In genomic region chr19:33109941-33110371, GRCm38 (mm10) we compare ENCODE assay signal across 9 mouse cellular contexts.
DNase-seq lines count a peak whose midpoint lies in the region; ATAC-seq and TF ChIP-seq lines count a peak whose summit lies in the region.
"Had no signal": no experiment of that assay in that cellular context is flagged by ENCODE, and none has a peak within 500 bp of the region (broad histone marks: within the 10 kb centered on the region; RNA-seq: fewer than 3 reads in every experiment).

No protein-coding gene starts in this region.

- WGBS in midbrain, embryonic 11.5 days = 69% methylated on average over 6 of the region's 6 CpGs
- whole genome bisulfite sequencing in midbrain, embryonic 10.5 days = 61% methylated on average over 6 of the region's 6 CpGs
- 52% methylated on average over 6 of the region's 6 CpGs for WGBS in kidney, adult 2 months

- intact Hi-C loops in gastrocnemius, postnatal 14 days (cut with DNase I; ENCODE audit: low total_unique reads) = no loop called here

- no peaks in the 10 kb centered on the region for H3K27me3 ChIP-seq in midbrain, embryonic 11.5 days (ENCODE audit: control insufficient read depth, insufficient read depth, low read length)
- peaks cover 5% of the 10 kb centered on the region for H3K27me3 ChIP-seq in midbrain, embryonic 10.5 days (ENCODE audit: low read depth, poor library complexity, severe bottlenecking)
- no peaks in the 10 kb centered on the region for H3K27me3 ChIP-seq in kidney, adult 2 months (replicated peaks; ENCODE audit: control insufficient read depth, insufficient read depth, low read length)

- no peak overlapping the region for H3K27ac ChIP-seq in midbrain, embryonic 11.5 days (ENCODE audit: low read depth, low read length)
- H3K27ac ChIP-seq in midbrain, embryonic 10.5 days (replicated peaks) = no peak overlapping the region
- H3K27ac ChIP-seq in kidney, adult 2 months (ENCODE audit: insufficient read depth, low read depth, low read length) = peak overlapping the region; percentile 24
- H3K27ac ChIP-seq: macrophage had no signal

- H3K9ac ChIP-seq in midbrain, embryonic 11.5 days (ENCODE audit: low read length) = no peak overlapping the region

- H3K9me3 ChIP-seq in midbrain, embryonic 11.5 days (ENCODE audit: control insufficient read depth, low read length) = no peaks in the 10 kb centered on the region
- no peaks in the 10 kb centered on the region for H3K9me3 ChIP-seq in midbrain, embryonic 10.5 days (replicated peaks)

- no peak for TF ChIP-seq CTCF in kidney, adult 2 months (conservative IDR thresholded peaks at IDR 0.05; ENCODE audit: insufficient read depth, insufficient read length, low read depth, low read length)

- DNase-seq in midbrain, embryonic 11.5 days (ENCODE audit: low spot score, missing footprints) = peak; percentile 67
- DNase-seq in midbrain, embryonic 10.5 days (ENCODE audit: low spot score) = no peak
- DNase-seq in gastrocnemius, postnatal 14 days = peak; percentile 19
- DNase-seq in kidney, adult 2 months = peak; percentile 71
- no peak for DNase-seq in ovary, postnatal 36 days (ENCODE audit: low spot score)
- DNase-seq in frontal cortex, postnatal 14 days (ENCODE audit: low spot score in 2 of 2) = no peak
- no peak for DNase-seq in natural killer cell, adult 2 months (ENCODE audit: low spot score in 2 of 2)

- no peaks in the 10 kb centered on the region for H3K4me1 ChIP-seq in midbrain, embryonic 11.5 days (ENCODE audit: control insufficient read depth, insufficient read depth, low read length)
- peaks cover 11% of the 10 kb centered on the region for H3K4me1 ChIP-seq in midbrain, embryonic 10.5 days
- peaks cover 2% of the 10 kb centered on the region; the same call in 1 of the 2 replicates for H3K4me1 ChIP-seq in kidney, adult 2 months (ENCODE audit: control insufficient read depth, insufficient read depth, low read length)

- no peaks in the 10 kb centered on the region for H3K36me3 ChIP-seq in midbrain, embryonic 11.5 days (ENCODE audit: control insufficient read depth, insufficient read depth, low read length)
- no peaks in the 10 kb centered on the region for H3K36me3 ChIP-seq in midbrain, embryonic 10.5 days
- no peaks in the 10 kb centered on the region for H3K36me3 ChIP-seq in kidney, adult 2 months (ENCODE audit: control insufficient read depth, insufficient read depth, low read length)

- no peak for TF ChIP-seq POLR2A in kidney, adult 2 months (IDR thresholded peaks at IDR 0.05; ENCODE audit: low read depth, low read length)

- peak; percentile 46; the same call in 1 of the 2 replicates for ATAC-seq in midbrain, embryonic 11.5 days (ENCODE audit: low FRiP score)
- ATAC-seq in monocyte, adult 5-6 weeks (replicated peaks; ENCODE audit: insufficient number of reproducible peaks, low FRiP score, low TSS enrichment, poor library complexity, severe bottlenecking) = peak; percentile 58; the same call in 1 of the 2 replicates

- H3K4me3 ChIP-seq in midbrain, embryonic 11.5 days (ENCODE audit: low read depth, low read length) = no peak overlapping the region
- H3K4me3 ChIP-seq in midbrain, embryonic 10.5 days = no peak overlapping the region
- H3K4me3 ChIP-seq in kidney, adult 2 months (ENCODE audit: insufficient read depth, low read depth, low read length) = no peak overlapping the region

- no peak overlapping the region for H3K4me2 ChIP-seq in midbrain, embryonic 11.5 days

Comparison
In these comparisons a context has a peak if more than half of its experiments do, and no peak if none do; other contexts are left out.
1. DNase-seq: peak in midbrain, embryonic 11.5 days (single experiment), gastrocnemius, postnatal 14 days (single experiment) and kidney, adult 2 months (single experiment); none in midbrain, embryonic 10.5 days (single experiment), ovary, postnatal 36 days (single experiment), frontal cortex, postnatal 14 days (0 of 2) and natural killer cell, adult 2 months (0 of 2).